Mouse (Mus musculus) forelimb bud, embryonic 11.5 days (tissue): ENCODE measurements at regions not wholly inside any gene's neighbourhood (a gene's known extent, or its start where the extent isn't known, plus 50 kb on each side); places are given as distances from the start of the nearest gene placed in this dataset.

ENCODE experiments used
- DNase-seq: peaks from one replicate; pipeline ENCODE4 v3.0.0-alpha.2; 2012; ENCODE audit warnings: low read depth, low spot score

DNA sequence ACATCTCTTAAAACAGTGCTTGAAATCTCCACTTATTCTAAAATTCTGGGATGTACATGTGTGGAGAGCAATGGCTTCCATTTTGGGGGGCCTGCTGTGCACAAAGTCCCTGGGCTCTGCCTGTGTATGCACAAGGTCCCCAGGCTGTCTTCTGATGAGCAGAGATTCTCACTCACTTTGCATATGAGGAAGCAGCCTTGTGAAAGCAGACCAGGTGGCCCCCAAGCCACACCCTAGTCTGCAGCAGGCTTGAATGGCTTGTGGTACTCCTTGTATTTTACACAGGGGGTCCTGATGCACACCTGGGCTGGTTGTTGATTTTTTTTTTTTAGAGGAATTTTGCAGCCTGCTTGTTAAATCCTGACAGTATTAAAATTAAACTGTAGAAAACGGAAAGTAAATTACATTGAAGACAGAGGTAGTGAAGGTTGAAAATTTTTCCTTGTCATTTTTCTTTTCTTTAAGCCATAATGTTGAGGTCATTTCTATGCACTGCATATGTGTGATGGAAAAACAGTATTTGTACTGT, 1413.8 kb downstream of the Gsdmc2 start:
- DNase-seq = no peak

DNA sequence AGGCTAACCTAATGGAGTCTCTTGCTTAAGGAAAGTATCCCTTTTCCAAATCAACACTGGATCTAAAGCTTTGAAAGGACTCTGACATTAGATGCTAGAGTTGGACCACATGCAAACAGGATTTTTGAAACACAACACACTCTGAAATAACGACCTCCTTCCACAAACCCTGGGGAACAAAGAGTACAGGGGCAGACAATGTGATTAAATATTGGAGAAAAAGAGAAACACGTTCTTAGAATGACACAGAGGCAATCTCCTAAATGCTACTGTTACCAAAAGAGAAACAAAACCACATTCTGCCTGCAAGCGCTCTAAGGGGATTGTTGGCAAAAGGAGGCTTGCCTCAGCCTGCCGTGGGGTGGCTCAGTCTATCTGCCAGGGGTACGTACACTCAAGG, 1422.0 kb downstream of the Gsdmc2 start:
- no peak for DNase-seq

DNA sequence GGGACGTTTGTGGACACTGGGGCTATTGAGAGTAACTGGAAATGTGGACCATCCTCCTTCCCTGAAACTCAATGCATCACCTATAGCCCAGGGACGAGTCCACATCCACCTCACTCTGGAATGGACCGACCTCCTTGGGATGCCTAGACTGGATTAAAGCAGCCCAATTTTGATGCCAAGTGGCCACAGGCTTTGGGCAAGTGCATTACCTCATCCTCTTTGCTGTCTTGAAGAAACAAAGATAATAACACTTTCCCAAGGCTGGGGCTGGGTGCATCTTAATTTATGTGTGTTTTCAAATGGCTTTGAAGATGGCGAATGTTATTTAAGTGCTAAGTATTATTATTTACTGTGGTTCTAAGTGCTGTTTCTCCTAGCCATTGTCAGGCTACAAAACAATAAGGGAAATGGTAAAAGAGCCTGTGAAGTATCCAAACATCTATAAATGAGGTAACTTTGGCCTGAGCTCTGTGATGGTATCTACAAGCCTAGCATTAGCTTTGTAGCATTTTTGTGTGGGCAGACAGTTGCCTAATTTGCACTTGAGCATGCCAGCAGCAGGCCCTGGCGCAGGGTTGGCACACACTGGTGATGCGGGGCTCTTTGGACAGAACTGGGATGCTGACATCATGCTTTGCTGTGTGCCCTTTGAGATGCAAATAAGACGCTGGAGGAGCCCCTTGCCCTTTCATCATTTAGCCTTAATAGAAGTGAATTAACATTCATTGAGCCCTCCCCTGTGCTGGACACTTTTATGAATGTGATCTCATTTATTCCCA, 1423.7 kb downstream of the Gsdmc2 start:
- no peak for DNase-seq

DNA sequence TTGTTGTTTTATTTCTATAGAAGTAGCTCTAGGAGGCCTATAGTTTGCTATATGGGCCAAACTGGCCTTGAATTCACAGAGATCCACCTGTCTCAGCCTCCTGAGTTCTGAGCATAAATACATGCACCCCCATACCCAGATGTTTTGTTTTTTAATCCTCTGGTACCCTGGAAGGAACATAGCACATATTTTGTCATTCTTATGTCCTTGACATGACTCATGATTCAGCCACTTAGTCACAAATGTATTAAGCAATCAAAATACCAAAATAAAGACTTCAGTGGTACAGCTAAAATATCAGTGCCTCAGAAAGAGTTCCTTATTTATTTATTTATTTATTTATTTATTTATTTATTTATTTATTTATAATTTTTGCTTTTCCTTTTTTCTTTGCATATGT, 1428.3 kb downstream of the Gsdmc2 start:
- no peak for DNase-seq

DNA sequence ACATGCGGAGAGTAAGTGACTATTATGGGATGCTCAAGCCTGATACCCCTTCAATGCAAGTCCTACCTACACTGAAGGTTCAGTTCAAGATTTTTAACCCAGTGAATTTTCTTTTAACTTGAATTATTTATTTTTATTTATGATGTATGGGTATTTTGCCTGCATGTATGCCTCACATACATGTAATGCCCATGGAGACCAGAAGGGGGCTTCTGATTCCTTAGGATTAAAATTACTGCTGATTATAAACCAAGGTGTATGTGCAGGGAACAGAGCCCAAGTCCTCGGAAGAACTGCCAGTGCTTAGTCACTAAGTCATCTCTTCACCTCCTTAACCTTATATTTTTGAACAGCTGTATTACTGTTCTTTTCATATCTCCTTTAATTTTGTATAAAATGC, 1431.3 kb downstream of the Gsdmc2 start:
- DNase-seq = no peak

DNA sequence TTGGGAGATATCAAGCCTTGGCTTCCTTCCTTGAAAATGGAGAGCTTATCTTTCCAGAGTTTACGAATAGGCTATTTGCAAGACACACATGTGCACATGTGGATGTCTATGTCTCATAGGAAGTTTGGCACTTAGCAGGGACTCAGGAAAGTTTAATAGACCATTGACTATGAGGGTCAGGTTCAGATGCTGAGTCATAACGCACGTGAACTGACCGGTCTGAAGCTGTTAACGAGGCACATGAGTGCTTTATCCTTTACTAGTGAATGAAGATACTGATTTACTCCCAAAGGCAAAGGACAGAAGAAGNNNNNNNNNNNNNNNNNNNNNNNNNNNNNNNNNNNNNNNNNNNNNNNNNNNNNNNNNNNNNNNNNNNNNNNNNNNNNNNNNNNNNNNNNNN, 1442.8 kb downstream of the Gsdmc2 start:
- DNase-seq = no peak

DNA sequence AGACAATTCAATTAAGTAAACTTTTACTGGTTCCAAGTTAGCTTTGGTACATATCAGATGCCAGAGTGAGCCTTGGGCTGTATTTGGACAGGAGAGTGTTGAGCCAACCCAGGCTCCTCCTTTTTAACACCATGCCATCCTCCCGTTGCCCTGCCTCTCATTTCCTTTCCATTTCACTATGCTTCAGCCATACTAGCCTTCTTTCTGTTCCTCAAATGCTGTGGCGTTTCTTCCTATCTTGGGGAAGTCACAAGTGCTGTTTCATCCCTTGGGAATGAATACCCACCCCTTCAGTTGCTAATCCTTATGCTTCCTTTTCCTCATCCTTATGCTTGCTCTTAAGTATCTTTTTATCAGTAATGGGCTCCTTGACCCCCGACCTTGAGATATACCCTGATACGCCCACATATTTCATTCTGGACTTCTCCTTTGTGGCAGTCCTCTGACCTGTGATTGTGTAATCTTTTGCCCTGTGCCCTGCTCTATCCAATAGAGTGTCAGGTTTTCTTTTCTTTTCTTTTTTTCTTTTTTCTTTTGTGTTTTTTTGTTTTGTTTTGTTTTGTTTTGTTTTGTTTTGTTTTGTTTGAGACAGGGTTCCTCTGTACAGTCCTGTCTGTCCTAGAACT, 1443.9 kb downstream of the Gsdmc2 start:
- no peak for DNase-seq

DNA sequence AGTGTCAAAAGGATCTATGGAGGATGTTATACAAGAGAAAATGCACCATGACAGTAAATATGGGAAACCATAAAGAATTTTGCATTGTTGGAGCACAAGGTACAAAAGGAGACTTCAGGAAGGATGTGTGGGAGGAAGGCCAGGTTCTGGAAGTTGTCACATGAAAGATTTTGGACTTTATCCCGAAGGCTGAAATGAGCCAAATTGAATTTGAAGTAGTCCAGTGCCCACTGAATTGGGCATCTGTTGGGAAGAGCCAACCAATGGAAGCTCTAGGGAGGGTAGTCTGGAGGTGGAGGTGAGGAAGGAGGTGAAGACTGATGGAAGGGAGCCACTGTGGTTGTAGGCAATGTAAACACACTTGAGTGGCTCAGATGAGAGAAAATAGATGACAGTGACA, 1445.6 kb downstream of the Gsdmc2 start:
- DNase-seq = no peak

DNA sequence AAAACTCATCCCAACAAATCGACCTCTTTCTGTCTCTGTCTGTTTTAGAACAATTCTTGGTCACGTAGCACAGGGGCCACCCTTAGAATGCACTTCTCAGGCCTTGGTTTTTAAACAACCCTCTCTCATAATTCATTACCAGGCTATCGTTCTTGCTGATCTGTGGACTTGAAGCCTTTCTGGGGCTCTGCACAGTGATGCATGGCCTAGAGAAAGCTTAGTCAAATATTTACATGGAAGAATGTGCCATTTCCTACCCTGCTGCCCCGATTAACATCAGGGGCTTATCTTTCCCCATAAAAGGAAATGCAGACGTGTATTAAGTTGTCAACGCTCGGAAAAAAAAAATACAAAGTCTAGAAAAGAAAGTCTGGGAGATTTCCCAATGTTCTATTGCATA, 1448.0 kb downstream of the Gsdmc2 start:
- no peak for DNase-seq

DNA sequence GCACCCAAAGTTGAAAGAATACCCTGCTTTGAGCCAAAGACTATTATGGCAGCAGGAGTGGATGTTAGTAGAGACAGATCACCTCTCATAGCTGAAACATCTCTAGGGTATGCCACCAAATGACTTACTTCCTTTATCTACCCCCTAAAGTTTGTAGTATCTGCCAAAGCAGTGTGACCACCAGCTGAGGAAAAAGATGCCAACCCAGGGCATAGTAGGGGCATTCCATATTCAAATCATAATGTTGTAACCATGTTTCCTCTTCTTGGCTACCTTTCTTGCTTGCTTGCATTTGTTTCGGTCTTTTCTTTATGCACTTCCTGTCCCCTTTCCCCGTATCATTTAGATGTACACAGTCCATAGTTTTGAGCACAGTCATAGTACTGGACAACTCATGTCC, 1449.6 kb downstream of the Gsdmc2 start:
- DNase-seq = no peak

DNA sequence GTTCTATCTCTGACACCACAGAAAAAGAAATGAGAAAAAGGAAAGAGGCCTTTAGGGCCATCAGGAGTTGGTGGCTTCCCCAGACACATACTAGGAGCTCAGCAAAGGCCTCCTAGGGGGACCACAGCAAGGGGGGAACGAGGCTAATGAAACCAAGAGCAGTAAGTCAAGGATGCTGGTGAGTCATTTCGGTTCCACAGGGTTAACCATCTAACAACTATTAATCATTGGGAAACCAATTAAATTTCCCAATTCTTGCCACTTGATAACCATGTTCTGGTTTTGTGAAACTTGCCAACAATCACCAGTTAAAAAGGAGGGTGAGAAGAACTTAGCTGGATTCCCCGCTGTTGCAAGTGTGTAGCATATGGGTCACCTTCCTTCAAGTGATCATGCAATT, 1451.6 kb downstream of the Gsdmc2 start:
- DNase-seq = no peak

DNA sequence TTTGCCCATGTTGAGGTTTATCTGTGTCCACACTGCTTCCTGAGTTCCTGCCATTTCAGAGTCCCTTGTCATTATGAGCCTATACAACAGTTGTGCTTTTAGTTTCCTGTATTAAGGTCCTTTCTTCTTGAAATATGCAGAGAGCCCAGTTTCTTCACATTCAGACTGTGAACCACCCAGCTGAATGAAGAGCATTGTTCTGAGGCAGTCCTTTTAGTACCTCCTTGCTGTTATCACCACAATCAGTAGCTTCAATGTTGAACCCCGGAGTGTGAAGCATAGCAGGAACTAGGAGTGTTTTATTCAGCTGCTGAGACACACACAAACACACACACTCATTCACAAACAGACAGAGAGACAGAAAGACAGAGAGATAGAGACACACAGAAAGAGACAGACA, 1452.1 kb downstream of the Gsdmc2 start:
- no peak for DNase-seq

DNA sequence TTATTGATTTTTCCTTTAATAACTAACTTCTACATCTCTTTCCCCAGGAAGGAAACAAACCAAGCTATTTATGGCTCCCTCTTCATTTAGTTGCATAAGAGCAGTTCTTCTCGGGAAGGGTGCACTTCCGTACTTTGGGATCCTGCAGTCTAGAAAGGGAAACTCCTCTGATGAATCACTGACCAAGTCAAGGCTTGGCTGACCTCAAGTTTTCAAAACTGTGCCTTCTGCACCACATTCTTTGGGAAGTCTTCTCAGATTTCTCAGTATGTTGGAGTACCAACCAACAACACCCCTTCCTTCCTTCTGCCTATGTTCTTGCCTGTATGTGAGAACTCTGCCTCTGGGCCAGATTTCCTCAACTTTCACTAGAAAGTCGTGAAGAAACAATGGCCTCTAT, 1452.6 kb downstream of the Gsdmc2 start:
- DNase-seq = no peak

DNA sequence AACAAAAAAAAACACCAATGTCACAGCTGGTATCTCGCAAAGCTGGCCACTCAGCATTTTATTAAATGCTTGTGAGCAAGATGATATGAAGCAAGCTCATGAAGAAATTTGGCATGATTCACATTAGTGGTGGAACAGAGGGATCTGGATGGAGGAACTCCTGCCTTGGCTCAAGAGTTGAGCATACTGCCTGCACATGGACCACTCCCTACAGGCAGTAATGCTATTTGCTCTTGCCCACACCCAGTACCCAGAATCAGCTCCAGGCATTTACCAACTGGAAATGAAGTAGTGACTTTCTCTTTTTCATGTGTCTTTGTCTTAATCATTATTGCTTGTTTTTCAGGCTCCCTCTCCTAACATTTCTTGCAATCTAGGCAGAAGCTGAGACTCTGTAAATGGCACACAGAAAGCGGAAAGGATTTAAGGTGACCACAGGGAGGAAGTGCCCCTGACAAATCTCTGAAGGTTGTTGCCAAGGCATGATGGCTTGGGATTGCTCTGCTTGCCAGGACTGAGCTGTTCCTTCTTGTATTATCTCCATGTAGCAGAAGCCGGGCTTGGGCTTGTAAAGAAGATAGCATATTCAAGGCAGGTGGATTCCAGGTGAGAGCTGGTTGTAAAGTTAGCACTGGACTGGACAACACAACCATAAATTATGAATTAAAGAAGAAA, 1455.4 kb downstream of the Gsdmc2 start:
- DNase-seq = no peak

DNA sequence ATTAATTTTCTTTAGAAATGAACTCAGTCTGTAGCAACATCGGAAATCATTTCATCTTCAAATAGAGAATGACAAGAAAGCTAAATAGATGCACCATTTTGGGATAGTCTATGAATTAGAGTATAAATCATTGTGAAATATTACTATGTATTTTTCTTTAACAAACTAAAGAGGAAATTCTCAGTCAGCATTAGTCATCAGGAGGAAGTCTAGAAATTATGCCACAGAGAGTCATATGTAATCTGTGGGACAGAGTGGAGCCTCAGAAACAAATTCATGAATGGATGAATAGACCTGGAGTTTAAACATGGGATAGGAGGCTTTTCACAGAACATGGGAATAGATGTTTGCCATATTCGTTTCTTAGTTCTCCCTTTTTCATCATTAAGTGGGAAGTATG, 1459.4 kb upstream of the A1bg start:
- DNase-seq = no peak

DNA sequence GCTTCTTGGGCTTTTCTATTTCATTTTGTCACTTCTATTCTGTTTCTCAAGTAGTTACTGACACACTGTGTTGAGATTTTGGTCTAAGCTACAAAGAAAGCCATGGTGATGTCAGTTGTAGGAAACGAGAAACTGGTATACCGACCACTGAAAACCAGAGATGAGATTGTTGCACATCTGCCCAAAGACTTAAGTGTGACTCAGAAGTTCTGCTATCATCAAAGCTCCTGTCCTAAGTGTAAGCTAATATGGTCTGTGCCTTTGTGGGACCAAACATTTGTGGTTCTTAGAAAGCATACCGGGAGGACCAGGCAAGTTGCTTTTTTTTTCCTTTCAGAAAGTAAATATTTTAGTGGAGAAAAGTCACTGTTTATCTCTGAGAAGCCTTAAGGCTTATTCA, 1451.8 kb upstream of the A1bg start:
- no peak for DNase-seq

DNA sequence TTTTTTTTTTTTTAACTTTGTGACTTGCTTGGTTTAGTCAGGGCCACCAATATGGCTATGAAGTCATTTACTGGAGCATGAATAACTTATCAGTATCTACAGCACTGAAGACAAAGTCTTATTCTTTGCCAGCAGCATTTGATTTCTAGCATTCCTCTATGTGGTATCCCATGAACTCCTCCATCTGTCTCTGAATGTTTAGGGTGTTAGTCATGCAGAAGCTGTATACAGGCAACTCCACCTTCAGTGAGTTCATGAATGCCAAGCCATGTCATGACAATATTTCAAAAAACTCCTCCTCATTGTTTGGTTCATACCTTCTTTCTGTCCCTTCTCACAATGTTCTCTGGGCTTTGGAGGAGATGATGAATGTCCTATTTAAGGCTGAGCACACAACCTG, 1438.4 kb upstream of the A1bg start:
- DNase-seq = no peak

DNA sequence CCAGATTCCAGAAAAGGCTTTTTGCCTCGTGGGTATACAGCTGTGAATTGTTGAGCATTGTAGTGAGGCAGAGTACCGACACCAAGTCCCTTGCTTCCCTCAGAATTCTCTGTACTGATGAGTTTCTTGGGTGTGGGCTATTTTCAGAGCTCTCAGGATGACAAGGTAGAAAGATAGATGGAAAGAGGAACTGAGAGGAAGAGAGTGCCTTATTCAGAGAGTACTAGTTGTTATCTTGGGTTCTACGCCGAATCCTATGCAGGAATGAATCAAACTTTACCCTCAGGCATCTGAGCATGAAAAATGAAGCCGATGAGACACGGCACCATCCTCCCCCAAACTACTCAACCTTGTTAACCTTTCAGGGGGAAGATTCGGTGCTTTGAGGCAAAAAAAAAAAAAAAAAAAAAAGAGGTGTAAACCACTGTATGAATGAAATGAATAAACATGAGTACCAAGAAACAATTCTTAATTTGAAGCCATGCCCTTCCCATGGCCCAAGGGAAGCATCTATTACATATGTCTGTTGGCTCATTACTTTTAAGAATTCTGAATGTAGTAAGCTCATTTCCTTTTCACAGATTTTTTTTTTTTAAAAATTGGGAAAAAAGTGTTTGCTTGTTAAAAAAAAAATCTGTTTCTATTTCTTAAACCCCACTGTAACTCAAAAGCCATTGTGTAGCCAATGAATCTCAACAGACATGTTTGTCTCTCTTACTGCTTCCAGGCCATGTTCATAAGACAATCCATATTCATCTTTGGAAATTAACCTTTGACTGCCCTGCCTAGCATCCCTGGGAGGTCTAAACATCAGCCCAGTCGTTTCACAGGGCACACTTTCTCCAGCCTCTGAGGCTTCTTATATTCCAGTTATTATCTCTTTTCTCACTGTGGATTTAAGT, 1435.8 kb upstream of the A1bg start:
- DNase-seq = no peak

DNA sequence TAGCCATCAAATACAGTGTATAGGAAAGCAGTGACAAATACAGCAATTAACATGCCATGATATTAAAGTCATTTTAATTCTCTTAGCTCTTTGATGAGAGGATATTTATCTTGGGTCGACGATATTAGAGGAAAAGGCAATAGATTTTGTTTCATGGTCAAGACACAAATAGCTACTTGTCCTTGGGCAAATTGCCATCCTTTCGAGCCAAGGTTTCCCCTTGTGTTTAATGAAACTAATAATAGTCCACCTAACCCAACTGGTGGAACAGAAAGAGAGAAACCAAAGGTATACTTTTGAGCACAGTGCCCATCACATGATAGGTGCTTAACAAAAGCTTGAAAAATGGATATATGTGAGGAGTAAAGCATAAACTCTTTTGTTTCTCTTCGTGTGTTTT, 1431.0 kb upstream of the A1bg start:
- no peak for DNase-seq

DNA sequence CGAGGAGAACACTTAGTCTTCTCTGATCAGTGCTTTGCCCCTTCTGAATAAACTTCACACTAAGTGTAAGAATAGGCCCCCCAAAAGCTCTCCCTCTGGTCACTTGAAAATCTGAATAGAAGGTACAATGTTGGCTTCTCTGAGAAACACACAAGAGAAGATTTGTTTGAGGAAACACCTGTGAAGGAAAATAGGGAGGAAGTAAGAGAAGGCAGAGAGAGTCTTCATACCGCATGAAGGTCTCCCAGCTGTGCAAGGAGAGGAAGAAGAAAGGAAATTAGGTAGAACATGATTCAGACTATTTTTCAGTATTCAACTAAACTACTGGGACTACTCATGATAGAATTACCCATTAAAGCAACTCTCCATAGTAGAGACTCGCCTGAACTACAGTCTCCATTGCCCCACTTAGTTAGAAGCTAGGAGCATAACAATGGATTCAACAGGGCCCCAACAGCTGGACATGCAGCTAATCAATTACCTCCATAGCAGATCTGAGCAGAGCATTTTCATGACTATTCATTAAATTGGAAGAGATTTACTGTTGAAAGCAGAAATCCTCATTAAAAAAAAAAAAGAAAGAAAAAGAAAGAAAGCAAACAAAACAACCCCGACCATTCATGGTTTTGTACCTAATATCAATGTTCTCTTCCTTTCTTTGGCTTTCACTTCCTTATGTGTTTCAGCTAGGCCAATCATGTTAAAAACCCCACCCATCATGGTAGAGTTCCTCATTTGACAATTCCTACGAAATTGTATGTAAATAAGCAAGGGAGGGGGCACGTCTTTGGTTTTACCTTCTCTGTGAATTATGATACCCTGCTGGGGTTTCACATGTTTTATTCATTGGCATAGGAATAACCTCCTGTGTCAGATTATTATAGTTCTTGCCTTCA, 1428.3 kb upstream of the A1bg start:
- no peak for DNase-seq

DNA sequence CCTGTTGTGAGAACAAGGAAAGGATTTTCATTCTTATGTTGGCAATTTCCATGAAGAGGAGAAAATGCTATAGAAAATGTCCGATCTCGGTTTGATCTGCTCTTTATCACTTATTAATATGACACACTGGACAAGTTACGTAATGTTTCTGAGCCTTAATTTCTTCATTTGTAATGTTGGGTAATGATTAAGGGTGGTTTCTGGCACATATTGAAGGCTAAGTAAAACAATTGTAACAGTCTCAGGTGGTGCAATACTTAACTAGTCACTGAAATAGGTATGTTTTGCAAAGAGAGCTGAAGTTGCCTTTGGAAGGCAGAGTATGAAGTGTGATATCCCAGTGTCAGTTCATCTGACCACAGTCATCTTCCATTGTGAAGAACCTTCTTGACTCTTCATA, 1427.2 kb upstream of the A1bg start:
- no peak for DNase-seq
